ENCODE assay signal across 8 mouse cellular contexts in the genomic region with DNA sequence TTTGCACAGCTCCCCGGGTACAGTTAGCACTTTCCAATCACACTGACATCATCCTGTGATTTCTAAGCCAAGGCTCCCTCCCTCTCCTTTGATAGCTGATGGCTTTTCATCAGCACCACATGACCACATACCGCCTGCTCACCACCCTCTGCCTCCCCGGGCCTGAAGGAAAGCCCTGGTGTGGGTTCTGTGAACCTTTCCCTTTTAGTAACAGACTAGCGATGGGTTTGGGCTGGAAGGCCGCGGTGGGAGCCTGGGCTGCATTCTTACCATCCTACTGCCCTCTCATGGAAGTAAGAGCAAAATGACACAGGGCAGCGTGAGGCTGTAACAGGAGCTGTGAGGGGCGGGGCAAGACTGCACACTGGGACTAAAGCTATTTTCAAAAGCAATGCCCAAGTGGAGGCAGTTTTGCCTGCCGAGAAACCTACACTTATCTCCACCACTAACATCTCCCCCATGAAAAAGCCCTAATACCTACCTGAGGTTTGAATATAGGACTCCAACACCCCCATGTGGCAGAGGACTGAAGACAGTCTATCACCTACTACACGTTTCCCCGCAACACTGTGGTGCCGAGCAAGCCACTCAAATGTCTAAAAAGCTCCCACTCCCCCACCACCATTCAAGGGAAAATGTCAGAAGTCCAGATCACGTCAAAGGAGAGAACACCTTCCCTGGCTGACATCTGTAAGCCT. TPM values are rescaled to one million over a fixed set of nuclear protein-coding genes. Genes with fewer than 3 reads are reported as not detected.
DNase-seq lines count a peak whose midpoint lies in the region; ATAC-seq and TF ChIP-seq lines count a peak whose summit lies in the region.

No protein-coding gene starts in this region.

- TF ChIP-seq POLR2A in thymus, adult 2 months (IDR thresholded peaks at IDR 0.05; ENCODE audit: control insufficient read depth, extremely low read depth, insufficient read depth, low read length, poor library complexity) = no peak

- H3K9ac ChIP-seq in heart, embryonic 11.5 days (ENCODE audit: low read depth, low read length) = no peak overlapping the region
- peak overlapping the region; percentile 47 for H3K9ac ChIP-seq in forebrain, embryonic 14.5 days (ENCODE audit: low read length)
- no peak overlapping the region for H3K9ac ChIP-seq in kidney, embryonic 15.5 days

- 15% methylated on average over 13 of the region's 13 CpGs for WGBS in heart, embryonic 11.5 days (ENCODE audit: insufficient replicate concordance)
- WGBS in forebrain, embryonic 14.5 days = 8% methylated on average over 13 of the region's 13 CpGs
- WGBS in kidney, embryonic 15.5 days = 12% methylated on average over 13 of the region's 13 CpGs
- 77% methylated on average over 13 of the region's 13 CpGs for WGBS in thymus, adult 2 months

- DNase-seq in heart, adult 11 months = no peak
- DNase-seq in brain, embryonic 18.5 days (ENCODE audit: low read depth, low spot score) = peak; percentile 32
- DNase-seq in forebrain, embryonic 14.5 days (ENCODE audit: low spot score) = peak; percentile 73
- DNase-seq in yolk sac, embryonic 10.5 days (ENCODE audit: low spot score) = peak; percentile 32
- no peak for DNase-seq in thymus, adult 2 months

- no peak overlapping the region for H3K27ac ChIP-seq in heart, embryonic 11.5 days (ENCODE audit: low read depth, low read length)
- peak overlapping the region; percentile 52; the same call in 1 of the 2 replicates for H3K27ac ChIP-seq in forebrain, embryonic 14.5 days (ENCODE audit: low read depth, low read length)
- H3K27ac ChIP-seq in kidney, embryonic 15.5 days = no peak overlapping the region
- no peak overlapping the region for H3K27ac ChIP-seq in thymus, adult 2 months (ENCODE audit: control insufficient read depth, insufficient read depth, low read length)

- H3K4me1 ChIP-seq in heart, embryonic 11.5 days (ENCODE audit: control insufficient read depth, insufficient read depth, low read length) = peaks cover 3% of the 10 kb centered on the region; the same call in 1 of the 2 replicates
- peaks cover 16% of the 10 kb centered on the region for H3K4me1 ChIP-seq in forebrain, embryonic 14.5 days (ENCODE audit: control insufficient read depth, insufficient read depth, low read length)
- H3K4me1 ChIP-seq in kidney, embryonic 15.5 days = peaks cover 26% of the 10 kb centered on the region
- H3K4me1 ChIP-seq in thymus, adult 2 months (replicated peaks; ENCODE audit: control insufficient read depth, insufficient read depth, low read length) = 0 out of 2 replicates have a peak, but pooled peaks cover 3% of the 10 kb centered on the region

- H3K4me2 ChIP-seq in heart, embryonic 11.5 days = peak overlapping the region; percentile 38
- H3K4me2 ChIP-seq in forebrain, embryonic 14.5 days (ENCODE audit: low read length) = peak overlapping the region; percentile 16; the same call in 1 of the 2 replicates
- peak overlapping the region; percentile 38 for H3K4me2 ChIP-seq in kidney, embryonic 15.5 days

- H3K36me3 ChIP-seq in heart, embryonic 11.5 days (ENCODE audit: control insufficient read depth, insufficient read depth, low read length) = 0 out of 2 replicates have a peak, but pooled peaks cover 2% of the 10 kb centered on the region
- H3K36me3 ChIP-seq in forebrain, embryonic 14.5 days (ENCODE audit: control insufficient read depth, insufficient read depth, low read length) = peaks cover 8% of the 10 kb centered on the region; the same call in 1 of the 2 replicates
- H3K36me3 ChIP-seq in kidney, embryonic 15.5 days = peaks cover 24% of the 10 kb centered on the region
- no peaks in the 10 kb centered on the region; the same call in 1 of the 2 replicates for H3K36me3 ChIP-seq in thymus, adult 2 months (ENCODE audit: control insufficient read depth, insufficient read depth, low read length)

- H3K9me3 ChIP-seq in heart, embryonic 11.5 days (replicated peaks; ENCODE audit: control insufficient read depth, low read length) = no peaks in the 10 kb centered on the region
- H3K9me3 ChIP-seq in forebrain, embryonic 14.5 days (replicated peaks; ENCODE audit: control insufficient read depth, low read length) = no peaks in the 10 kb centered on the region
- no peaks in the 10 kb centered on the region for H3K9me3 ChIP-seq in kidney, embryonic 15.5 days (replicated peaks)

- TF ChIP-seq CTCF in thymus, adult 2 months (IDR thresholded peaks at IDR 0.05; ENCODE audit: borderline replicate concordance, control insufficient read depth, extremely low read depth, insufficient read depth, low read length, poor library complexity) = no peak

- H3K4me3 ChIP-seq in heart, embryonic 11.5 days (ENCODE audit: low read depth, low read length) = no peak overlapping the region
- no peak overlapping the region for H3K4me3 ChIP-seq in forebrain, embryonic 14.5 days (ENCODE audit: low read depth, low read length)
- no peak overlapping the region for H3K4me3 ChIP-seq in kidney, embryonic 15.5 days (replicated peaks)
- H3K4me3 ChIP-seq in thymus, adult 2 months (ENCODE audit: control insufficient read depth, insufficient read depth, low read length) = no peak overlapping the region

- no peaks in the 10 kb centered on the region for H3K27me3 ChIP-seq in heart, embryonic 11.5 days (ENCODE audit: control insufficient read depth, insufficient read depth, low read length)
- no peaks in the 10 kb centered on the region for H3K27me3 ChIP-seq in forebrain, embryonic 14.5 days (replicated peaks; ENCODE audit: control insufficient read depth, insufficient read depth, low read length)
- H3K27me3 ChIP-seq in kidney, embryonic 15.5 days = no peaks in the 10 kb centered on the region
- H3K27me3 ChIP-seq in thymus, adult 2 months (ENCODE audit: control insufficient read depth, insufficient read depth, low read length) = no peaks in the 10 kb centered on the region

- 0 out of 2 replicates have a peak, but pooled peaks have one; percentile 45 for ATAC-seq in heart, embryonic 11.5 days (replicated peaks; ENCODE audit: insufficient number of reproducible peaks, low FRiP score, low TSS enrichment)
- peak; percentile 81 for ATAC-seq in forebrain, embryonic 14.5 days
- peak; percentile 74 for ATAC-seq in kidney, embryonic 15.5 days (replicated peaks; ENCODE audit: low FRiP score)
- peak; percentile 66 for ATAC-seq in megakaryocyte progenitor cell, adult 5-6 weeks (replicated peaks; ENCODE audit: poor library complexity)

RNA-seq across cellular contexts. Expression of a gene that starts 29.9 kb away (rescaled TPM):
- polyA plus RNA-seq in heart, embryonic 11.5 days (2014; fragmentation: Nextera tagmentation; extraction: Ambion mirVana) = 15.2 and 19.8 TPM in 2 replicates
- 7.7 and 8.9 TPM in 2 replicates for polyA plus RNA-seq in forebrain, embryonic 14.5 days (2014; fragmentation: Nextera tagmentation; extraction: Ambion mirVana)
- 28.3 and 30.6 TPM in 2 replicates for polyA plus RNA-seq in kidney, embryonic 15.5 days (2015; fragmentation: Nextera tagmentation; extraction: Ambion mirVana)
- 9.7 and 15.5 TPM in 2 replicates for total RNA-seq in megakaryocyte progenitor cell, adult 5-6 weeks (2015)
- total RNA-seq in megakaryocyte progenitor cell, adult 5-6 weeks (2017) = 16.2 and 19.8 TPM in 2 replicates
- 32.0 and 35.9 TPM in 2 replicates for polyA plus RNA-seq in thymus, adult 2 months (2012; rRNA removed)

RNA-seq across cellular contexts. Expression of a gene that starts 39.8 kb away (rescaled TPM):
- polyA plus RNA-seq in heart, embryonic 11.5 days (2014; fragmentation: Nextera tagmentation; extraction: Ambion mirVana) = 17.5 and 19.5 TPM in 2 replicates
- polyA plus RNA-seq in forebrain, embryonic 14.5 days (2014; fragmentation: Nextera tagmentation; extraction: Ambion mirVana) = 26.7 and 35.9 TPM in 2 replicates
- 32.9 and 33.9 TPM in 2 replicates for polyA plus RNA-seq in kidney, embryonic 15.5 days (2015; fragmentation: Nextera tagmentation; extraction: Ambion mirVana)
- 29.5 and 31.0 TPM in 2 replicates for total RNA-seq in megakaryocyte progenitor cell, adult 5-6 weeks (2015)
- total RNA-seq in megakaryocyte progenitor cell, adult 5-6 weeks (2017) = 33.4 and 44.1 TPM in 2 replicates
- 7.7 and 10.1 TPM in 2 replicates for polyA plus RNA-seq in thymus, adult 2 months (2012; rRNA removed)

Comparison
In these comparisons a context has a peak if more than half of its experiments do, and no peak if none do; other contexts are left out.
1. DNase-seq: peak in brain, embryonic 18.5 days (single experiment), forebrain, embryonic 14.5 days (single experiment) and yolk sac, embryonic 10.5 days (single experiment); none in heart, adult 11 months (single experiment) and thymus, adult 2 months (single experiment).
2. Peak in every context shown above with its lines, with median percentiles within 50 percentile points of each other: ATAC-seq and H3K4me2 ChIP-seq.